Mouse (Mus musculus) MEL (cell line): ENCODE measurements at regions not wholly inside any gene's neighbourhood (a gene's known extent, or its start where the extent isn't known, plus 50 kb on each side); places are given as distances from the start of the nearest gene placed in this dataset.

Source experiments
- DNase-seq: peaks from one replicate; pipeline ENCODE4 v3.0.0; 2011; ENCODE audit warnings: low read depth, low spot score
- H3K27ac ChIP-seq: 2 replicates; pipeline ENCODE4 v1.5.1; 2012; ENCODE audit warnings: low read depth, mild to moderate bottlenecking, control low read depth, low read length, moderate library complexity; ENCODE audit not compliant: control insufficient read depth
- H3K27me3 ChIP-seq, 2 experiments: fragments of 150-350 bp in 1 of 2; sonication (generic) in 1 of 2; 2 replicates each; pipeline ENCODE4 v1.6.1; 2012; ENCODE audit warnings: low read length in 2 of 2, mild to moderate bottlenecking in 2 of 2, improper control_type of control experiment in 1 of 2, moderate library complexity in 1 of 2; ENCODE audit not compliant: insufficient read depth in 2 of 2, control insufficient read depth in 1 of 2
- H3K36me3 ChIP-seq, 2 experiments: 2 replicates each; pipeline ENCODE4 v1.6.1; 2012 to 2014; ENCODE audit warnings: low read length in 2 of 2, improper control_type of control experiment in 1 of 2, inconsistent platforms in 1 of 2, mild to moderate bottlenecking in 1 of 2; ENCODE audit not compliant: insufficient read depth in 2 of 2, control insufficient read depth in 1 of 2
- H3K4me1 ChIP-seq, 2 experiments: fragments of 150-350 bp in 1 of 2; sonication (generic) in 1 of 2; 2 replicates each; pipeline ENCODE4 v1.6.1; 2012; ENCODE audit warnings: low read length in 2 of 2, improper control_type of control experiment in 1 of 2, mild to moderate bottlenecking in 1 of 2; ENCODE audit not compliant: insufficient read depth in 2 of 2, control insufficient read depth in 1 of 2
- H3K4me3 ChIP-seq, 2 experiments: fragments of 150-350 bp in 1 of 2; sonication (generic) in 1 of 2; 2 replicates each; pipeline ENCODE4 v1.5.1; 2012; ENCODE audit warnings: low read depth in 2 of 2, low read length in 2 of 2, mild to moderate bottlenecking in 2 of 2, moderate library complexity in 2 of 2, control low read depth in 1 of 2, improper control_type of control experiment in 1 of 2; ENCODE audit not compliant: control insufficient read depth in 1 of 2, insufficient read depth in 1 of 2
- H3K79me2 ChIP-seq: 2 replicates; pipeline ENCODE4 v1.6.1; 2012; ENCODE audit warnings: mild to moderate bottlenecking, low read length, moderate library complexity; ENCODE audit not compliant: control insufficient read depth, poor library complexity, insufficient read depth
- H3K9ac ChIP-seq: 2 replicates; pipeline ENCODE4 v1.6.1; 2012; ENCODE audit warnings: low read depth, mild to moderate bottlenecking, control low read depth, low read length, moderate library complexity; ENCODE audit not compliant: control insufficient read depth, poor library complexity, severe bottlenecking
- H3K9me3 ChIP-seq: fragments of 150-350 bp; sonication (generic); replicated peaks from 2 replicates; pipeline ENCODE4 v1.6.1; 2012; ENCODE audit warnings: mild to moderate bottlenecking, low read length, improper control_type of control experiment, moderate library complexity; ENCODE audit not compliant: insufficient read depth
- BHLHE40 ChIP-seq: IDR thresholded peaks from 2 replicates; pipeline ENCODE4 v1.6.1; 2012; ENCODE audit warnings: low read depth, mild to moderate bottlenecking, inconsistent platforms, low read length, improper control_type of control experiment, borderline replicate concordance
- CHD1 ChIP-seq: IDR thresholded peaks from 2 replicates; pipeline ENCODE4 v1.6.1; 2012; ENCODE audit warnings: low read depth, mild to moderate bottlenecking, inconsistent platforms, low read length, improper control_type of control experiment
- CHD2 ChIP-seq: IDR thresholded peaks from 2 replicates; pipeline ENCODE4 v1.6.1; 2011; ENCODE audit warnings: low read length, improper control_type of control experiment
- CTCF ChIP-seq, 3 experiments: IDR thresholded peaks in 2 of 3; conservative IDR thresholded peaks in 1 of 3; 2 replicates each; pipeline ENCODE4 v1.5.1; 2011 to 2012; ENCODE audit warnings: low read length in 3 of 3, low read depth in 2 of 3, mild to moderate bottlenecking in 2 of 3, improper control_type of control experiment in 1 of 3, inconsistent platforms in 1 of 3, mixed read lengths in 1 of 3, moderate library complexity in 1 of 3; ENCODE audit not compliant: control insufficient read depth in 1 of 3, insufficient read depth in 1 of 3, poor library complexity in 1 of 3, severe bottlenecking in 1 of 3
- ELF1 ChIP-seq: IDR thresholded peaks from 2 replicates; pipeline ENCODE4 v1.6.1; 2014; ENCODE audit warnings: low read depth, mild to moderate bottlenecking, inconsistent platforms, low read length, improper control_type of control experiment, moderate library complexity
- EP300 ChIP-seq, 2 experiments: IDR thresholded peaks; 2 replicates each; pipeline ENCODE4 v1.6.1; 2011; ENCODE audit warnings: improper control_type of control experiment in 2 of 2, low read length in 2 of 2, low read depth in 1 of 2, mild to moderate bottlenecking in 1 of 2
- GABPA ChIP-seq: IDR thresholded peaks from 2 replicates; pipeline ENCODE4 v1.6.1; 2012; ENCODE audit warnings: low read depth, mild to moderate bottlenecking, inconsistent platforms, low read length, improper control_type of control experiment, moderate library complexity
- GATA1 ChIP-seq: IDR thresholded peaks from 2 replicates; pipeline ENCODE4 v1.6.1; 2011; ENCODE audit warnings: low read depth, low read length, improper control_type of control experiment
- JUND ChIP-seq: IDR thresholded peaks from 2 replicates; pipeline ENCODE4 v1.6.1; 2011; ENCODE audit warnings: low read depth, mild to moderate bottlenecking, improper control_type of control experiment, low read length
- KAT2A ChIP-seq: conservative IDR thresholded peaks from 2 replicates; pipeline ENCODE4 v1.6.1; 2012; ENCODE audit warnings: low read depth, low read length, improper control_type of control experiment, inconsistent platforms
- MEF2A ChIP-seq: IDR thresholded peaks from 2 replicates; pipeline ENCODE4 v1.6.1; 2014; ENCODE audit warnings: low read depth, mild to moderate bottlenecking, inconsistent platforms, low read length, improper control_type of control experiment; ENCODE audit not compliant: poor library complexity, insufficient replicate concordance, severe bottlenecking; ENCODE audit errors: extremely low read depth
- MXI1 ChIP-seq: IDR thresholded peaks from 2 replicates; pipeline ENCODE4 v1.6.1; 2011; ENCODE audit warnings: mild to moderate bottlenecking, low read depth, low read length, improper control_type of control experiment
- MYB ChIP-seq: IDR thresholded peaks from 2 replicates; pipeline ENCODE4 v1.6.1; 2011; ENCODE audit warnings: mild to moderate bottlenecking, low read depth, low read length, improper control_type of control experiment
- NELFE ChIP-seq: IDR thresholded peaks from 2 replicates; pipeline ENCODE4 v1.6.1; 2011; ENCODE audit warnings: low read depth, low read length, improper control_type of control experiment
- NRF1 ChIP-seq: IDR thresholded peaks from 2 replicates; pipeline ENCODE4 v1.6.1; 2014; ENCODE audit warnings: low read depth, mild to moderate bottlenecking, inconsistent platforms, low read length, improper control_type of control experiment, moderate library complexity; ENCODE audit not compliant: poor library complexity, insufficient read depth, severe bottlenecking
- POLR2A ChIP-seq, 2 experiments: IDR thresholded peaks; 2 replicates each; pipeline ENCODE4 v1.6.1; 2011 to 2012; ENCODE audit warnings: low read length in 2 of 2, mild to moderate bottlenecking in 2 of 2, control low read depth in 1 of 2, improper control_type of control experiment in 1 of 2, low read depth in 1 of 2, moderate library complexity in 1 of 2; ENCODE audit not compliant: control insufficient read depth in 1 of 2, insufficient read depth in 1 of 2, poor library complexity in 1 of 2
- POLR2AphosphoS2 ChIP-seq: IDR thresholded peaks from 2 replicates; pipeline ENCODE4 v1.6.1; 2011; ENCODE audit warnings: low read length, improper control_type of control experiment
- RCOR1 ChIP-seq: IDR thresholded peaks from 2 replicates; pipeline ENCODE4 v1.6.1; 2012; ENCODE audit warnings: low read depth, mild to moderate bottlenecking, inconsistent platforms, low read length, improper control_type of control experiment
- SIN3A ChIP-seq: IDR thresholded peaks from 2 replicates; pipeline ENCODE4 v1.6.1; 2012; ENCODE audit warnings: low read length, improper control_type of control experiment, inconsistent platforms
- SMC3 ChIP-seq: IDR thresholded peaks from 2 replicates; pipeline ENCODE4 v1.6.1; 2011; ENCODE audit warnings: low read depth, low read length, improper control_type of control experiment
- TAL1 ChIP-seq: IDR thresholded peaks from 2 replicates; pipeline ENCODE4 v1.6.1; 2012; ENCODE audit warnings: mild to moderate bottlenecking, inconsistent platforms, low read length, moderate library complexity, mixed read lengths
- USF1 ChIP-seq: IDR thresholded peaks from 2 replicates; pipeline ENCODE4 v1.6.1; 2014; ENCODE audit warnings: low read depth, mild to moderate bottlenecking, inconsistent platforms, low read length, improper control_type of control experiment, moderate library complexity
- ZMIZ1 ChIP-seq: IDR thresholded peaks from 2 replicates; pipeline ENCODE4 v1.6.1; 2012; ENCODE audit warnings: low read depth, mild to moderate bottlenecking, inconsistent platforms, low read length, improper control_type of control experiment, moderate library complexity
- ZNF384 ChIP-seq: IDR thresholded peaks from 2 replicates; pipeline ENCODE4 v1.6.1; 2012; ENCODE audit warnings: low read depth, mild to moderate bottlenecking, inconsistent platforms, low read length, improper control_type of control experiment

DNA sequence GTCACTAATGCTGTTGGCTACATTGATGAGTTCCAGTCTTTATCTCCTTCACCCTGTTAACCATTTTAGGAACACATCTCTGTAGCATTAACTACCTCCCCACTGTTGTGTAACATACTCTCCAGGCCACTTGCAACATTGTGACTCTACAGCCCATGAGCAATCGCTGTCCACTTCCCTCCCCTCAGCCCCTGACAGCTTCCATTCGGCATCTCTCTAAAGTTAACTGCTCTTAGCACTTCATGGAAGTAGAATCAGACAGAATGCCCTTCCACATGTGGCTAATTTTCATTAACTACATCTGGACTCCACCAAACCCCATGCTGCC lies 208.3 kb downstream of the Bcl2l11 start:
- Histone ChIP-seq H3K9ac (no peak overlapping the region), H3K9me3 (no peaks in the 10 kb centered on the region), H3K4me3 (no peak overlapping the region), H3K4me1 (peaks cover 5 to 13% of the 10 kb centered on the region in 2 experiments), H3K27me3 (no peaks in the 10 kb centered on the region), H3K79me2 (no peaks in the 10 kb centered on the region), H3K27ac (no peak overlapping the region), H3K36me3 (peaks cover 0 to 6% of the 10 kb centered on the region in 2 experiments; a peak in 2 of 4 replicates)
- DNase-seq: no peak
- no peak for TF ChIP-seq CTCF (IDR thresholded peaks at IDR 0.05 in 2 of 3, conservative IDR thresholded peaks at IDR 0.05 in 1 of 3; ENCODE audit: control insufficient read depth in 1 of 3, insufficient read depth in 1 of 3, low read depth in 2 of 3, low read length in 3 of 3, poor library complexity in 1 of 3, severe bottlenecking in 1 of 3)
- TF ChIP-seq ZMIZ1: no peak
- TF ChIP-seq SIN3A: no peak
- TF ChIP-seq SMC3: no peak
- TF ChIP-seq CHD1: no peak
- TF ChIP-seq NELFE: no peak
- TF ChIP-seq BHLHE40: no peak
- TF ChIP-seq CHD2: no peak
- TF ChIP-seq POLR2AphosphoS2: no peak
- TF ChIP-seq ELF1: no peak
- TF ChIP-seq JUND: no peak
- no peak for TF ChIP-seq POLR2A (IDR thresholded peaks at IDR 0.05; ENCODE audit: control insufficient read depth in 1 of 2, insufficient read depth in 1 of 2, low read depth in 1 of 2, low read length in 2 of 2, poor library complexity in 1 of 2)
- TF ChIP-seq MEF2A: no peak
- no peak for TF ChIP-seq EP300 (IDR thresholded peaks at IDR 0.05; ENCODE audit: low read depth in 1 of 2, low read length in 2 of 2)
- no peak for TF ChIP-seq GABPA
- TF ChIP-seq, all 39 proteins: peak for 0

DNA sequence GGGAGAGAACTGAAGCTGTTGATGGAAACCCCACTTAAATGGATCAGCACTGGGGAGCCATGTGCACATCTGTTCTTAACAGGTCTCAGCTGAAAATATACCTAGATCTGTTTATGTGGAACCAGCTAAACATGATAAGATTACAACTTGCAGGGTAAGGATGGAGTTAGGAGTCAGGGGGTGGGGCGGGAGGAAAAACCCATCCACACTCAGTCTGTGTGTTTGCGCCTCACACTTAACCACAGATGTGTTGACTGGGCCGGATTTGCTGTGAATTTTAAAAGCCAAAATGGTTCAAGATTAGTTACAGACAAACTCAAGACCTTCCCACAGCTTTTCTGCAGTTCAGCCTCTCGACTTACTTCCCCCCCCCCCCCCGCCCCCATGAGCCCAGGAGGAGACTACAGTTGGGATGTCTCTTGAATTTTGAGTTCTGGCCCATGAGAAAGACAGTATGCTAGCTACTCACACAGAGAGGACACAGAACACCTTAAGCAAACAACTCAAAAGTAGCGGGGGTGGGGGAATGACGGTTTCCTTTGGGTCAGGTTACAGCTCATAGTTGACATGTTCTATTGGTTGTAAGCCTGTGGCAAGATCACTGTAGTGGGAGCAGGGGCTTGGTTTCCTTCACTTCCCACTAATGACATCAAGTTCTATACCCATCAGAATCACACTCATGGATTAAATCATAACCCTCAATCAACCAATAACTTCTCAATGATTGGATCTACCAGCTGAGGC lies 209.1 kb downstream of the Bcl2l11 start:
- no peak overlapping the region for H3K9ac ChIP-seq
- no peaks in the 10 kb centered on the region for H3K79me2 ChIP-seq
- H3K4me3 ChIP-seq: no peak overlapping the region
- H3K36me3 ChIP-seq: peaks cover 0 to 12% of the 10 kb centered on the region in 2 experiments; a peak in 2 of 4 replicates
- peaks cover 8 to 19% of the 10 kb centered on the region in 2 experiments for H3K4me1 ChIP-seq
- TF ChIP-seq RCOR1: no peak
- TF ChIP-seq MYB: no peak
- no peak for TF ChIP-seq POLR2AphosphoS2
- no peak for TF ChIP-seq TAL1
- no peak for TF ChIP-seq ZNF384
- no peak for TF ChIP-seq USF1
- no peak for TF ChIP-seq KAT2A
- TF ChIP-seq ZMIZ1: no peak
- no peak for TF ChIP-seq NRF1
- no peak for TF ChIP-seq GATA1
- no peak for TF ChIP-seq ELF1
- no peak for TF ChIP-seq MXI1
- no peak for TF ChIP-seq NELFE
- DNase-seq: no peak
- no peak overlapping the region for H3K27ac ChIP-seq
- no peaks in the 10 kb centered on the region for H3K9me3 ChIP-seq
- no peaks in the 10 kb centered on the region for H3K27me3 ChIP-seq
